Mouse (Mus musculus): ENCODE results near the gene Mink1.
"Not testable (repeated sequence)": the region's sequence is repeated elsewhere in the genome, so short reads cannot be mapped to it uniquely, and the experiment has no call there.

The Mink1 gene

GRCm38 (mm10) chr11:70553940-70554339, 8.7 kb upstream of the Mink1 start:
- no peak for DNase-seq (ENCODE audit: low spot score in 2 of 2)

GRCm38 (mm10) chr11:70557545-70557944, 5.1 kb upstream of the Mink1 start:
- no peak for DNase-seq (ENCODE audit: low spot score in 2 of 2)

- no peak for DNase-seq (ENCODE audit: low spot score in 2 of 2)
These were observed 769 bp upstream of the Mink1 start for GRCm38 (mm10) chr11:70561937-70562286.

- no peak for DNase-seq (ENCODE audit: low spot score in 2 of 2)
These were observed 351 bp downstream of the Mink1 start for GRCm38 (mm10) chr11:70562995-70563469.

- DNase-seq (ENCODE audit: low spot score in 2 of 2): peak in 1 of 2 experiments; percentile 27
These were observed 992 bp downstream of the Mink1 start for GRCm38 (mm10) chr11:70563470-70564275.

GRCm38 (mm10) chr11:70564276-70564873, 1.7 kb downstream of the Mink1 start:
- no peak for DNase-seq (ENCODE audit: low spot score in 2 of 2)

GRCm38 (mm10) chr11:70566586-70566985, 3.9 kb downstream of the Mink1 start:
- no peak for DNase-seq (ENCODE audit: low spot score in 2 of 2)

GRCm38 (mm10) chr11:70570614-70571013, 7.9 kb downstream of the Mink1 start:
- not testable (repeated sequence) for DNase-seq (ENCODE audit: low spot score in 2 of 2)

GRCm38 (mm10) chr11:70571641-70572040, 9.0 kb downstream of the Mink1 start:
- DNase-seq (ENCODE audit: low spot score in 2 of 2): no peak

GRCm38 (mm10) chr11:70572348-70572902, 9.7 kb downstream of the Mink1 start:
- no peak for DNase-seq (ENCODE audit: low spot score in 2 of 2)

GRCm38 (mm10) chr11:70573872-70574271, 11.2 kb downstream of the Mink1 start:
- no peak for DNase-seq (ENCODE audit: low spot score in 2 of 2)

GRCm38 (mm10) chr11:70577201-70577600, 14.5 kb downstream of the Mink1 start:
- DNase-seq (ENCODE audit: low spot score in 2 of 2): no peak

- DNase-seq (ENCODE audit: low spot score in 2 of 2): no peak
These were observed 16.3 kb downstream of the Mink1 start for GRCm38 (mm10) chr11:70578962-70579361.

GRCm38 (mm10) chr11:70579710-70580357, 17.2 kb downstream of the Mink1 start:
- no peak for DNase-seq (ENCODE audit: low spot score in 2 of 2)

- no peak for DNase-seq (ENCODE audit: low spot score in 2 of 2)
These were observed 17.7 kb downstream of the Mink1 start for GRCm38 (mm10) chr11:70580358-70580720.

GRCm38 (mm10) chr11:70580921-70581320, 18.2 kb downstream of the Mink1 start:
- DNase-seq (ENCODE audit: low spot score in 2 of 2): peak in 1 of 2 experiments; percentile 27

- no peak for DNase-seq (ENCODE audit: low spot score in 2 of 2)
These were observed 19.5 kb downstream of the Mink1 start for GRCm38 (mm10) chr11:70582196-70582595.

GRCm38 (mm10) chr11:70583022-70583714, 20.5 kb downstream of the Mink1 start:
- DNase-seq (ENCODE audit: low spot score in 2 of 2): no peak

- DNase-seq (ENCODE audit: low spot score in 2 of 2): no peak
These were observed 21.1 kb downstream of the Mink1 start for GRCm38 (mm10) chr11:70583775-70584174.

GRCm38 (mm10) chr11:70585457-70585856, 22.8 kb downstream of the Mink1 start:
- DNase-seq (ENCODE audit: low spot score in 2 of 2): no peak

- no peak for DNase-seq (ENCODE audit: low spot score in 2 of 2)
These were observed 23.6 kb downstream of the Mink1 start for GRCm38 (mm10) chr11:70586261-70586660.

- no peak for DNase-seq (ENCODE audit: low spot score in 2 of 2)
These were observed 24.3 kb downstream of the Mink1 start for GRCm38 (mm10) chr11:70586954-70587353.

Data from spleen, postnatal 36 days (tissue).